Mouse (Mus musculus) 3T3-L1 (cell line): ENCODE measurements around the gene Eif4a1.
"Not testable (repeated sequence)": the region's sequence is repeated elsewhere in the genome, so short reads cannot be mapped to it uniquely, and the experiment has no call there.

Experiments used
- DNase-seq: peaks from one replicate; pipeline ENCODE4 v3.0.0-alpha.2; 2015; ENCODE audit warnings: low read depth, low spot score

Gene Eif4a1

DNA sequence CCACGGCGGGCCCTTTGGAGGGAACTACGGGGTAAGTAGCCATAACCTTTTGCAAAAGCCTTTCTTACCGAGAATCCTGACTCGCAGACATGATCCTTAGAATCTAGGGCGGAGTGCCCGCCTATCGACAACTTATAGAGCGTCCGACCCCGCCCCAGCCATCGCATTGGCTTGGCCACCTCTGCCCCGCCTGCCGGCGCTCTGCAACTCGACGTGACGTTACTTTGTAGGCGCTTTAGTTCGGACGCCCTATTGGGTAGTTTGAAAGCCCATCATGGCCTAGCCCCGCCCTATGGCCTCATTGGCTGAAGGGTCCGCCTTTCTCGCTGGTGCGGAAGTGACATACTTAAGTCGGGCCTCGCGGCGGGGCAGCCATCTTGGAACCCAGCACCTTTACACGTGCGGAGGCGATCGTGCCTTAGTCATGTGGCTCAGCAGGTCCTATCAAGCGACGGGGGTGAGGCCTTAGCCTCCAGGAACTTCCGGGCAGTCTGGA, at the start of gene Eif4a1:
Gene Eif4a1 (minus strand): TSS at position 213 of the 496 bp plus-strand sequence.
- DNase-seq, result peak; percentile 100

DNA sequence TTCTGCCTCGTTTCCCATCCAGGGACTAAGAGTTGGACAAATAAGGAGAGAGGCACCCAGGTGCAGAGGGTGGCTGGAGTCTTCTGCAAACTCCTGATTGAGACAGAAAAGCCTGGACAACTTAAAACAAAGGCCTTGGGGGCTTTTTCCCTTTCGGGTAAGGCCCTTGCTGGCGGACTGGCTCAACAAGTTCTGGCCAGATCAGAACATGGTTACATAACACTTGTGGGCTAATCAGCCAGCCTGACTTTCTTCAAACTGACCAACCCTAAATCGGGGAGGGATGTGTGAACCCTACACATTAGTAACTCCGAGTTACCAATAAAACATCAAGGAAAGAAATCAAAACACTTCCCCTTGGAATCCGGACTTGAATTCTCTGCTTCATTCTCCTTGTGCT, 48.6 kb upstream of the Eif4a1 start:
- DNase-seq, result no peak

GRCm38 (mm10) chr11:69719423-69719822, 47.2 kb upstream of the Eif4a1 start:
- DNase-seq, result peak; percentile 15

- DNase-seq, result no peak
Measured at GRCm38 (mm10) chr11:69718661-69719060, 46.4 kb upstream of the Eif4a1 start.

DNA sequence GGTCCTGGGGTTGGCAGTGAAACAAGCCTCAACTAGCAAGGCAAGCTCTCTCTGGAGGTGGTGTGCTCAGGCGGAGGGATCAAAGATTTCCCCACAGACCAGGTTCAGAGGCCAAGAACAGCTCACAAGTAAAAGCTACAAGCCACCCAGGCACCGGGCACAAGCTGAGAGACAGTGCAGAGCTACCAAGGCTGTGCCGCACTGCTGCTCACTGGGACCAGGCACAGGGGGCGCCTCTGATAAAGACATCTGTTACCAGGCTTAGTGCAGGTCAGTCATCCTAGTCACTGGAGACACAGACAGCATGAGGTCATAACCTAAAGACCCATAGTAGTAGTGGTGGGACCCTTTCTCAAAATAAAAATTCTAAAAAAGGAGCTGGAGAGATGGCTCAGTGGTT, 44.7 kb upstream of the Eif4a1 start:
- no peak for DNase-seq

- peak; percentile 93 for DNase-seq
Measured at GRCm38 (mm10) chr11:69715929-69716328, 43.7 kb upstream of the Eif4a1 start.

DNA sequence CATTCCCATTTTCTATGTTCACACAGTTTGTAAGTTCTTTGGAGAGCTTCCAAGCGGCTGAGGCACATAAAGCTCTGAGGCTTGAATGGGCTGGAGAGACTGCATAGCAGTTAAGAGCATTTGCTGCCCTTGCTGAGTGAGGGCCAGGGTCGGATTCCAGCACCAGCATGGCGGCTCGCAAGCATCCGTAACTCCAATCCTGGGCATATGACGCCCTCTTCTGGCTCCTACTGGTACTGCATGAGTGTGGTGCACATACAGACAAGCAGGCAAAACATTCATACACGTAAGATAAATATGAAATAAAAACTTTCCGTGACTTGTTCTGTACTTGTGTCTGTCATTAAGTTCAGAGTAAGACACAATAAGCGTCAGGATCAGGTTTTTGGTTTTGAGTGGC, 43.3 kb upstream of the Eif4a1 start:
- peak; percentile 54 for DNase-seq

DNA sequence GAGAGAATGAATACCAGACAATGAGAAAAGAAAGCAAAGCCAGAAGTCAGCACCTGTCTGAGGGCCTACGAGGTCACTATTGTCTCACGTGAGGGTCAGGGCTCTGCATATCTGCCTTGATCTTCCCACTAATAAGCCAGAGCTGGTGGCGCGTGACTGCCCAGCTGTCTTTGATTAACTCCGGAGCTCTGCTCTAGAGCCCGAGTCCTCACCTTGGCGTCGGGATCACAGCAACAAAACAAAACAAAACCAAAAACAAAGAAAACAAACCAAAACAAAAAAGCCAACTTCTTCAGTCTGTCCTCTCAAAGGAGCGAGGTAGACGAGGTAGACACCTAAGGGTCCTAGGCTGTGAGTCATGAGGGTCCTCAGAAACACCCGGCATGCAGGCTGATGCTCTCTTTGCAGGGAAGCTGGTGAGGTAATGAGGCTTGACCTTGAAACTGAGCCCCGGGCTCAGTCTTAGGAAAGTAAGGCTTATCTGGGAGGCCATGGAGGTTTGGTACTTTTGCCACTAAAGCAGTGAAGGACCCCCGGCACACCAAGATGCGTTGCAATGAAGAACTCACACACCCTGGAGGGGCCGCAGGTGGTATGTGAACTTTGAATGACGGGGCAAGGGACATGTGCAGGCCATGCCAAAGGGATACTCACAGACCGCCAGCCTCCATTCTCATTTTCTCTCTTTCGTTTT, 42.6 kb upstream of the Eif4a1 start:
- no peak for DNase-seq

DNA sequence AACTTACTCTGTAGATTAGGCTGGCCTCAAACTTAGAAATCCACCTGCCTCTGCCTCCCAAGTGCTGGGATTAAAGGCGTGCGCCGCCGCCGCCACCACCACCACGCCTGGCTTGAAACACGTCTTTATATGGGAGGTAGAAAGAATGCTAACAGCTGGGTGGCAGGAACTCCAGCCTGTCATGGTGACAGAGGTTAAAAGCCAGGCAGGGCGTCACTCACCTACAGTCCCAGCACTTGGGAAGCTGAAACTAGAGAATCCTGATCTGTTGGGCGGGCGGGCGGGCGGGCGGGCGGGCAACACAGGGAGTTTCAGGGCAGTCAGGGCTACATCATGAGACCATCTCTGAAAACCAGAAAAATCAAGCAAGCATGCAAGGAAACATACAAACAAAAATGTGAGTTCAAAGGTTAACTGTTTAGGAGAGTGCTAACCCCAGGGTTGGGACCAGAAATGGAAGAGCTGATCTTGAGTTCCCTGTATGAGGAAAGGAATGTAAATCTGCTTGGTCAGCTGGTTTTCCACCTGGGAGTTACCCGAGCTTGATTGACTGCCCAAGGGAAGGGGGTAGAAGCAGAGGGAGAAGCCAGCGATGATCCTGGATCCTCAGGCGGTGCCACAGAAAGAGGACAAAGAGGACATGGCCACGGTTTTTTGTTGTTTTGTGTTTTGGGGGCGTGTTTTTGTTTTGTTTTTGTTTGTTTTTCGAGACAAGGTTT, 40.9 kb upstream of the Eif4a1 start:
- no peak for DNase-seq

GRCm38 (mm10) chr11:69711082-69711481, 38.9 kb upstream of the Eif4a1 start:
- no peak for DNase-seq

- DNase-seq, result no peak
Measured at GRCm38 (mm10) chr11:69710470-69710869, 38.2 kb upstream of the Eif4a1 start.

GRCm38 (mm10) chr11:69709554-69710446, 37.6 kb upstream of the Eif4a1 start:
- DNase-seq, result no peak

- DNase-seq, result no peak
Measured at GRCm38 (mm10) chr11:69708614-69709265, 36.5 kb upstream of the Eif4a1 start.

DNA sequence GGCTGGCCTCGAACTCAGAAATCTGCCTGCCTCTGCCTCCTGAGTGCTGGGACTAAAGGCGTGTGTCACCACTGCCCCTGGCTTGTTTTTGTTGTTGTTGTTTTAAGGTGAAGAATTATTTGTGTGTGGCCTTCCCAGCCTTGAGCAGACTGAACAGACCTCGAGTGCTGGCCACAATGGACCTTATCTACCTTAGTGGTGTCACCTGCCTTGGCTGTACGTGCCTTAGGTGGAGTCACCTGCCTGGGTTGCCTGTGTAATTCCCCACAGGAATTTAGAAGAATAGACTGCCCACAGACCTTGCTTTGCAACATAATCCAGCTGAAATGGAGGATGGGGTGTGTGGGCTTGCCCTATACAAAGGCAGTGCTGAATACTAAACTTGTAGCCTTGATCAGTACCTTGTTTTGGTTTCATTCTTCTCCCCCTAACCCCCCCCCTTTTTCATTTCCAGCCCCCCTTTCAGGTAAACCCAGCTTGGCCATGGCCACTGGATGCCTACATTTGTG, 35.7 kb upstream of the Eif4a1 start:
- no peak for DNase-seq

DNA sequence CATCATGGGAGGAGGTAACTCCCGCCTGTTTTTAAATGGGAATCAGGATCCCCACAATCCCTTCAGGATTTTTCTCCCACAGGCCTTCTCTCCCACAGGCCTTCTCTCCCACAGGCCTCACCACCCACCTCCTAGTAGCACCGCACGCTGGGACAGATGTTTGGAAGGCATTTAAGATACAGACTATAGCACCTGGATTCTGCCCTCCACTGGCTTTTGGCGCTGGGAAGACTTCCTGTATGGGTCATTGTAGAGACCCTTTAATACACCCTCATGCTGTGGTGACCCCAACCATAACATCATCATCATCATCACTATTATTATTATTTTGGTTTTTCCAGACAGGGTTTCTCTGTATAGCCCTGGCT, 35.2 kb upstream of the Eif4a1 start:
- no peak for DNase-seq

DNA sequence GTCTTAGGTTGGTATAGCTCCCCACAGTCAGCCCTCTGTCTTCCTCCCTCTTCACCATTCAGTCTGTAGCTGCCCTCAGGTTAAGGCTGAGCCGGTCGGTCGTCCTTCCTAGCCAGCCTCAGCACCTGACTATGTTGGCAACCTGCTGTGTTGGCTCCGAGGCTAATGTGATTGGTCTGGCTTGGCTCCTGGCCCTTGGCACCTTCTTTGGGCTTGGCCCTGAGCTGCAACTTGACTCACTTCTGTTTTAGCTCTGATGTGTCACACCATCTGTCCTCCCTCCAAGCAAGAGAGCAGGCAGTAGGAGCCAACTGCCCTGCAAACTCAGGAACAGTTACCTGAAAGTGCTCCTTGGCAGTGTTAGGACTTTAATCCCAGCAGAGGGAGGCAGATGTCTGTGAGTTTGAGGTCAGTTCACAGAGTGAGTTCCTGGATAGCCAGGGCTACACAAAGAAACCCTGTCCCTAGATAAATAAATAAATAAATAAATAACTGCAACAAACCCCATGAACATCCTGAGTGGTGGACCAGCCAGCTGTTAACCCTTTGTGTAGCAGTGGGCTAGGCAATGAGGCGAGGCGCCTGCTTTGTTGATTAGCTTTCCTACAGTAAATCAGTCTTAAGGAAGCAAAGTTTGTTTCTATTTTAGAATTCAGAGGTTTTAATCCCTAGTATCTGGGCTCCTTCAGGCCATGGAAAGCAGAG, 34.7 kb upstream of the Eif4a1 start:
- DNase-seq, result peak; percentile 75

DNA sequence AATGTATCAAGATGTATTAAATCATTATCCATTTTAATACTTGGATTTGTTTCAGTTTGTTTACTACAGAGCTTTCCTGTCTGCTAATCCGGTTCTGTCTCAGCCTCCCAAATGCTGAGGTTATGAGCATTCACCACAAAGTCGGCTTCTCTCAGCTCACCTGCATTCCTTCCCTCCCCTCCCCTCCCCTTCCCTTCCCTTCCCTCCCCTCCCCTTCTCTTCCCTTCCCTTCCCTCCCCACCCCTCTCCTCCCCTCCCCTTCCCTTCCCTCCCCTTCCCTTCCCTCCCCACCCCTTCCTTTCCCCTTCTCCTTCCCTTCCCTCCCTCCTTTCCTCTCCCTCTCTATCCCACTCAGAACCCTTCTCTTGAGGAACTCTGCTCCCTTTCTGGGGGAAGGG, 32.4 kb upstream of the Eif4a1 start:
- no peak for DNase-seq

GRCm38 (mm10) chr11:69703814-69704612, 31.8 kb upstream of the Eif4a1 start:
- no peak for DNase-seq

GRCm38 (mm10) chr11:69703381-69703780, 31.2 kb upstream of the Eif4a1 start:
- not testable (repeated sequence) for DNase-seq

GRCm38 (mm10) chr11:69702886-69703285, 30.7 kb upstream of the Eif4a1 start:
- not testable (repeated sequence) for DNase-seq
